Mouse (Mus musculus): ENCODE data around the gene Gtpbp6.
"Not testable (repeated sequence)": the region's sequence is repeated elsewhere in the genome, so short reads cannot be mapped to it uniquely, and the experiment has no call there.

Gtpbp6 gene

GRCm38 (mm10) chr5:110107581-110108304, at the start of gene Gtpbp6:
TSS of gene Gtpbp6 (minus strand) at chr5:110108197.
- peak; percentile 96 for DNase-seq (ENCODE audit: low spot score)

DNA sequence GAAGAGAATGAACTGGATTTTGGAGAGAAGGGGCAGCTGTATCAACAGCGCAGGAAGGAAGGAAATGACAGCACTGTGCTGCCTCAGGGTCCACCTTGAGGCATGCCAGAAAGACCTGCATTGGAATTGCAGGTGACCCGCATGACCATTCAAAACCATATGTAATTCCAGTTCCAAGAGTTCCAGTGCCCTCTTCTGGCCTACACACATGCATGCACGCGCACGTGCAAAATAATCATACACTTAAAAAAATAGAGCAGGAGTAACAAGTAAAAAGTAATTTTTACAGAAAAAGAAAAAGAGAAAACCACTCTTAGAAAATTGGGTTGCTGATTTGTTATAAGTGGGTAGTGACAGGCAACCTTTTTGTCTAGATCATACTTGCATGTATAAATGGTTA, 35.0 kb upstream of the Gtpbp6 start:
- no peak for DNase-seq (ENCODE audit: low spot score)

DNA sequence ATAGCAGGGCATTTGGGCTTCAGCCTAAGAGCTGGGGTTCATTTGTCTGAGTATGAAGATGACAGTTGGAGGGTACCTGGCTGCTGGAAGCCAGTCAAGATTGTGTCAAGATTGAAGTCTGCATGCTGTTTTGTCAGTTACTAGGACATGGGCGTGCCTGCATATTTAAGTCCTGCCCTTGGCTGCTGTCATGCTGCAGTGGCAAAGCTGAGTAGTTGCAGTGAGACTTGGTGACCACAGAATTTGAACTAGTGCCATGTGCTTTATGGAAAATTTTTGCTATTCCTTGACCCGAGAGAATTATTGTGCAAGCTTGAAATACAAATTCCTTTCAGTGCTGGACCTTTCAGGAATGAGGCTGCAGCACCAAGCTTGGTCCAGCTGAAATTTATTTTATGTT, 34.3 kb upstream of the Gtpbp6 start:
- no peak for DNase-seq (ENCODE audit: low spot score)

- no peak for DNase-seq (ENCODE audit: low spot score)
Observed at GRCm38 (mm10) chr5:110140424-110140823, 32.4 kb upstream of the Gtpbp6 start.

GRCm38 (mm10) chr5:110139325-110139724, 31.3 kb upstream of the Gtpbp6 start:
- no peak for DNase-seq (ENCODE audit: low spot score)

DNA sequence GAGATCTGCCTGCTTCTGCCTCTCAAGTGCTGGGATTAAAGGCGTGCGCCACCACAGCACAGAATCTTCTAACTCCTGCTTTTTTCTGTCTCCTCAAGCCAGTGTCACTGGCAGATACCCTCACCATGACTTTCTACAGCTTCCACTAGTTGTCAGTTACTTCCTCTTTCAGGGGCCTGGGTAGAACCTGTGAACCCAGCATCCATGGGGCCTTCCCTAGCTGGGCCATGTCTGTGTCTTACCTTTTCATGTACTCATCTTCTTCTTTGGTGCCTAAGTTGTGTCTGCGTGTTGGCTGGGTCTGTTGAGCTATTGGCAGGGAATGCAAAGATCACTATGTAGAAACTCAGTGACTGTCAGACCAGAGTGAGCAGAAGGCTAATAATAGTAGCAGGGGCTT, 29.8 kb upstream of the Gtpbp6 start:
- DNase-seq (ENCODE audit: low spot score), result no peak

- DNase-seq (ENCODE audit: low spot score), result no peak
Observed at GRCm38 (mm10) chr5:110136087-110136464, 28.1 kb upstream of the Gtpbp6 start.

- DNase-seq (ENCODE audit: low spot score), result peak; percentile 98
Observed at GRCm38 (mm10) chr5:110135293-110136086, 27.5 kb upstream of the Gtpbp6 start, which contains the start of gene Chfr. TSS of gene Chfr (plus strand) at chr5:110135842.

GRCm38 (mm10) chr5:110122380-110122779, 14.4 kb upstream of the Gtpbp6 start:
- not testable (repeated sequence) for DNase-seq (ENCODE audit: low spot score)

DNA sequence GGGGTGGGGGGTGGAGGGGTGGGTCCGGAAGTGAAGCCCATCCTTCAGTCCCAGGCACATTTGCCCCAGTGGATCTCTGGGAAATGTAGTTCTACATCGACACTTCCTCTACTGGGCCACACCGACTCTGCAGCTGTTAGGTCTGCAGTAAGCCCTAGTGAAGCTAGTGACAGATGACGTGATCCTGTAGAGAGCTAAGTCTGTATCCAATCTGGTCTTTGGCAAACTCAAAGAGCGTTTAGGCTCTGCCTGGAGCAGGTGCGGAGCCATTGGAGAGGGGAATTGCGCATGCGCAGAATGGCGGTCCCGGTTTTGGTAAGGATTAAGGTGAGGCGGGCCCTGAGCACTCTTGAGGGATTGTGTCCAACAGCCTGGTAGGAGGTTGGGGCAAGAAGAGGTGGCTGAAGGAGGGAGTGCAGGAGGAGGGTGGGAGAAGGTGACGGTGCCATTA, 2.0 kb upstream of the Gtpbp6 start, which contains the start of gene Zfp605:
Zfp605 (plus strand) TSS at position 102 of the 451 bp plus-strand sequence.
- peak; percentile 87 for DNase-seq (ENCODE audit: low spot score)

GRCm38 (mm10) chr5:110108305-110108628, 270 bp upstream of the Gtpbp6 start:
- no peak for DNase-seq (ENCODE audit: low spot score)

- DNase-seq (ENCODE audit: low spot score), result no peak
Observed at GRCm38 (mm10) chr5:110106901-110107564, 964 bp downstream of the Gtpbp6 start.

DNA sequence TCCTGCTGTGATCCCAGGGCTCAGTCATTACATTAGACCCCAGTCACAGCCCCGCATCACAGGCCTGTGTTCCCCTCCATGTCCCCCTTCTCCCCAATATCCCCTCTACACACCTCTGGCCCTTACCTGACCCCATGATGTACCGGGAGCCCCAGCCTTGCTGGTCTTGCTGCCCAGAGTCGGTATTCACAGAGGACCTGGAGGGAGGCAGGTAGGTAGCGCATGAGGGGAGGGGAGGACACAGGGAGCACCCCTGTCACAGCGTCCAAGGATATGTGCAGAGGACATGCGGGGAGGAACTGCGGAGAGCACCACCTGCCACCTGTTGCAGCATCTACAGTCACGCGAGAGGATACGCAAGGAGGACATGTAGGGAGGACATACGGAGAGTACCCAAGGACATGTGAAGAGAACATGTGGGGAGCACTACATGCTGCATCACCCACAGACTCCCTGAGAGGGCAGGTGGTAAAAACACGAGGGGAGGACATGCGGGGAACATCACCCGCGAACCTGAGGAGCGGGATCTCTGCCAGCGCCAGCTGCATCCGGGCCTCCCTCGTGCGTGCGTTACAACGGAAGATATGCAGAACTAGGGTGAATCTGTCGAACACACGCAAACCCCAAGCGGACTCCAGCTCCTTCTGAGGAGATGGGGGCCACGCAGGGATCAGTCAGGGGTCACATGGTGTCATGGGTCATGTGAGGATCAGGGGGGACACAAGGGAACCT, 1.7 kb downstream of the Gtpbp6 start:
- no peak for DNase-seq (ENCODE audit: low spot score)

DNA sequence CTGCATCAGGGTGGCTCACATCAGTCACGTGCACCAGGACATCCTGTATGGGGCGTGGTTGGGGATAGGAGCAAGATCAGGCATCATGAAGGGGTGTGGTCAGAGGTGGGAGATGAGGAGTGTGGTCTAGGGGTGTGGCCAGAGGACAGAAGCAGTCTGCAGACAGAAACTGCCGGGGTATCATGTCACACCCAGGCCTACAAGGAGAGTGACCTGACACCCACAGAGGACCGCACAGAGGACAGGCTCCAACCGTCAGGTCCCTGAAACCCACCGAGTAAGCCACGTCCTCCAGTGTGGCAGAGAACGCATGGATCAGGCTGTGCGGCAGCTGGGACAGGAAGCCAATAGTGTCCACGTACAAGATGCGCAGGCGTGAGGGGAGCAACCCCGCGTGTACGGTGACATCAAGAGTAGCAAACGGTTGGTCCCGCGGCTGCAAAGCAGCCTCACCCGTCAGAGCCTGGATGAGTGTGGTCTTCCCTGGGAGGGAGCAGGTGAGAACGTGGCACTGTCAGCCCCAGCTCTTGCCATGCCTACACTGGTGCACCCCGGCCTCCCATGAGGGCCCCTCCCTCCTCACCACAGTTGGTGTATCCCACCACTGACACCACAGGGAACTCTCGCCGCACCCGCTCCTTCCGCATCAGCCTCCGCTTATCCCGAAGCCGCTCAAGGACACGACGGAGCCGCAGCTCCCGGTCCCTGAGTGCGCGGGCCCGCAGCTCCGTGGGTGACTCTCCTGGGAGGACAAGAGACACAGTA, 3.2 kb downstream of the Gtpbp6 start:
- no peak for DNase-seq (ENCODE audit: low spot score)

- no peak for DNase-seq (ENCODE audit: low spot score)
Observed at GRCm38 (mm10) chr5:110103901-110104615, 3.9 kb downstream of the Gtpbp6 start.

GRCm38 (mm10) chr5:110102853-110103625, 5.0 kb downstream of the Gtpbp6 start:
- DNase-seq (ENCODE audit: low spot score), result no peak

DNA sequence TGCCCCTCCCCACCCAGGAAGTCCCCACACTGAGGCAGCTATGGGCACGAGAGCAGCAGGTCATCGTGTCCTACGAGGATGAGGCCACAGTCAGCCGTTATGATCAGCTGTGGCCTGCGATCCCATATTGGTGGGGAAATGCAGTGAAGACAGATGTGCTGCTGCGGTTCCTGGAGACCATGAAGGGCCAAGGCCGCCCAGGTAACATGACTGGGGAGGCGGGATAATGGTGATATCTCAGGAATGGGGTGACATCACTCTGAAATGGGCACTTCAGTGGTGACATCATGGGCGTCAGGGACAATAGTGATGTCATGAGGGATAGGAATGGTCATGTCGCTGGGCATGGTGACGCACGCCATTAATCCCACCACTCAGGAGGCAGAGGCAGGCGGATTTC, 5.6 kb downstream of the Gtpbp6 start:
- DNase-seq (ENCODE audit: low spot score), result no peak

GRCm38 (mm10) chr5:110101716-110102347, 6.2 kb downstream of the Gtpbp6 start:
- DNase-seq (ENCODE audit: low spot score), result peak; percentile 61

GRCm38 (mm10) chr5:110100921-110101631, 6.9 kb downstream of the Gtpbp6 start:
- DNase-seq (ENCODE audit: low spot score), result peak; percentile 39
